Mouse (Mus musculus) brain, embryonic 14.5 days (tissue): ENCODE data around the gene Ncaph2.

Experiments
- CTCF ChIP-seq: fragments of 200-500 bp; IDR thresholded peaks from 2 replicates; pipeline ENCODE4 v1.5.1; 2012; ENCODE audit warnings: inconsistent platforms, mild to moderate bottlenecking, moderate library complexity, borderline replicate concordance; ENCODE audit not compliant: insufficient read depth, insufficient read length; ENCODE audit errors: extremely low read depth
- POLR2A ChIP-seq: fragments of 200-500 bp; IDR thresholded peaks from 2 replicates; pipeline ENCODE4 v1.6.1; 2012; ENCODE audit warnings: mild to moderate bottlenecking, inconsistent platforms, borderline replicate concordance; ENCODE audit not compliant: poor library complexity, insufficient read depth, insufficient read length, severe bottlenecking; ENCODE audit errors: extremely low read depth

DNA sequence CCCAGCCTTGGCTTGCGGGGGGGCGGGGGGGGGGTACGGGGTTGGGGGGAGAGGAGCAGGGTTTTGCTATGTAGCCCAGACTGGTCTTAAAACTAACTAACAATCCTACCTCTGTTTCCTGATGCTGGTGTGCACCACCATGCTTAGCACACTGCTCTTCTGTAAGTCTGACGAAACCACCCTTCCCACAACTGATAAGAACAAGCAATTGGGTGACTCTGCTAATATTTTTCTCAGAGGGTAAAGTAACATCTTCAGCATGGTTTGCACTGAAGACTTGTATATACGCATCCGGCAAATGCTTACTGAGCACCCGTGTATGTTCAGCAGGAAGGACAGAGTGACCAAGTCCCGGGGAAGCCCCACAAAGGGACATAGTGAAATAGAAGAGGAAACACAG lies 34.3 kb upstream of the Ncaph2 start:
- TF ChIP-seq POLR2A (no peak), CTCF (no peak)
